Mouse (Mus musculus) heart, adult 2 months (tissue): ENCODE results near the gene Nudc. TPM values are rescaled to one million over a fixed set of nuclear protein-coding genes. Genes with fewer than 3 reads are reported as not detected.

Experiments
- DNase-seq, 2 experiments: peaks; one replicate each; pipeline ENCODE4 v3.0.0; 2021
- H3K27ac ChIP-seq: fragments of 200-600 bp; 2 replicates; pipeline ENCODE4 v1.8.1; 2022
- H3K27me3 ChIP-seq: fragments of 200-500 bp; 2 replicates; pipeline ENCODE4 v1.6.1; 2012; ENCODE audit warnings: mild to moderate bottlenecking, low read length, inconsistent platforms, mixed read lengths; ENCODE audit not compliant: control insufficient read depth, insufficient read depth
- H3K36me3 ChIP-seq: fragments of 200-500 bp; 2 replicates; pipeline ENCODE4 v1.6.1; 2012; ENCODE audit warnings: low read length, inconsistent platforms; ENCODE audit not compliant: control insufficient read depth, insufficient read depth
- H3K4me1 ChIP-seq: fragments of 200-500 bp; 2 replicates; pipeline ENCODE4 v1.6.1; 2011; ENCODE audit warnings: low read length; ENCODE audit not compliant: control insufficient read depth, insufficient read depth
- H3K4me3 ChIP-seq: fragments of 200-600 bp; 2 replicates; pipeline ENCODE4 v1.8.1; 2022
- H3K79me2 ChIP-seq: fragments of 200-500 bp; replicated peaks from 2 replicates; pipeline ENCODE4 v1.6.1; 2012; ENCODE audit warnings: mild to moderate bottlenecking, inconsistent platforms, low read length, moderate library complexity, mixed read lengths; ENCODE audit not compliant: control insufficient read depth, insufficient read depth
- H3K9ac ChIP-seq: fragments of 200-500 bp; 2 replicates; pipeline ENCODE4 v1.6.1; 2012; ENCODE audit warnings: low read depth, mild to moderate bottlenecking, control low read depth, inconsistent platforms, low read length, mixed read lengths
- CTCF ChIP-seq: fragments of 200-600 bp; IDR thresholded peaks from 2 replicates; pipeline ENCODE4 v1.8.1; 2022; ENCODE audit warnings: antibody characterized with exemption, mild to moderate bottlenecking, moderate library complexity
- EP300 ChIP-seq: fragments of 200-500 bp; IDR thresholded peaks from 2 replicates; pipeline ENCODE4 v1.6.1; 2011; ENCODE audit warnings: low read depth, low read length, control low read depth; ENCODE audit not compliant: insufficient read depth
- POLR2A ChIP-seq: fragments of 200-500 bp; IDR thresholded peaks from 2 replicates; pipeline ENCODE4 v1.6.1; 2011; ENCODE audit warnings: mild to moderate bottlenecking, low read depth, low read length, control low read depth; ENCODE audit not compliant: insufficient read depth
- WGBS: fragments of 180-500 bp; shearing (Covaris S2); methylation state at CpG from one replicate; pipeline ENCODE4 v1.1.7; 2018; 5-methylcytosine and 5-hydroxymethylcytosine counted together
- intact Hi-C: fragments of 180-260 bp; cut with DNase I; formaldehyde crosslinking; loops from one replicate; pipeline ENCODE4 v1.15.1; 2025
- polyA plus RNA-seq: library from polyadenylated mRNA; depleted of rRNA; stranded (reverse); fragments of >200 nt; gene quantifications from 2 replicates; pipeline ENCODE4 v1.2.3, GENCODE M21; 2012
- total RNA-seq, 2 experiments: library from RNA; stranded (reverse); gene quantifications; 2 replicates each; pipeline ENCODE4 v1.2.3; 2021

Gene Nudc
- total and polyA plus RNA-seq, 3 experiments, result 40.5 to 78.8 (median 70.5) TPM

- 8% methylated on average over 11 of the region's 12 CpGs for WGBS
- H3K27me3 ChIP-seq, result peaks cover 1% of the 10 kb centered on the region; the same call in 1 of the 2 replicates
Observed at GRCm38 (mm10) chr4:133493895-133494294, 51.9 kb downstream of the Nudc start.

GRCm38 (mm10) chr4:133491800-133492199, 54.0 kb downstream of the Nudc start:
- Histone ChIP-seq H3K27me3 (no peaks in the 10 kb centered on the region), H3K36me3 (no peaks in the 10 kb centered on the region), H3K27ac (peak overlapping the region; percentile 36), H3K9ac (no peak overlapping the region), H3K4me3 (no peak overlapping the region), H3K4me1 (peaks cover 14% of the 10 kb centered on the region), H3K79me2 (no peaks in the 10 kb centered on the region)
- 22% methylated on average over 10 of the region's 10 CpGs for WGBS
- intact Hi-C loops, result no loop called here
- TF ChIP-seq POLR2A, result no peak
- TF ChIP-seq EP300, result peak; percentile 49; the same call in 1 of the 2 replicates
- DNase-seq, result peak; percentile 63 to 67

More at GRCm38 (mm10) chr4:133493895-133494294, 51.9 kb downstream of the Nudc start:
- Histone ChIP-seq H3K79me2 (no peaks in the 10 kb centered on the region), H3K4me1 (peaks cover 14% of the 10 kb centered on the region), H3K4me3 (peak overlapping the region; percentile 50), H3K9ac (peak overlapping the region; percentile 53), H3K27ac (peak overlapping the region; percentile 59), H3K36me3 (no peaks in the 10 kb centered on the region)
- intact Hi-C loops, result loop anchor here (1.0 kb wide), 2 partner anchors 15 to 70 kb away; no protein-coding TSS in a partner anchor
- no peak for TF ChIP-seq POLR2A
- TF ChIP-seq EP300, result no peak
- no peak for TF ChIP-seq CTCF
- peak; percentile 42 to 56 for DNase-seq

- no peaks in the 10 kb centered on the region for H3K36me3 ChIP-seq
- no peaks in the 10 kb centered on the region for H3K79me2 ChIP-seq
- DNase-seq, result no peak
- H3K27ac ChIP-seq, result peak overlapping the region; percentile 10; the same call in 1 of the 2 replicates
- no peaks in the 10 kb centered on the region for H3K27me3 ChIP-seq
- intact Hi-C loops, result no loop called here
- WGBS, result 52% methylated on average over 4 of the region's 4 CpGs
- TF ChIP-seq POLR2A (no peak), CTCF (no peak), EP300 (no peak)
- H3K4me1 ChIP-seq, result peaks cover 14% of the 10 kb centered on the region
- no peak overlapping the region for H3K9ac ChIP-seq
- H3K4me3 ChIP-seq, result no peak overlapping the region
Observed at GRCm38 (mm10) chr4:133489489-133490245, 56.1 kb downstream of the Nudc start.

DNA sequence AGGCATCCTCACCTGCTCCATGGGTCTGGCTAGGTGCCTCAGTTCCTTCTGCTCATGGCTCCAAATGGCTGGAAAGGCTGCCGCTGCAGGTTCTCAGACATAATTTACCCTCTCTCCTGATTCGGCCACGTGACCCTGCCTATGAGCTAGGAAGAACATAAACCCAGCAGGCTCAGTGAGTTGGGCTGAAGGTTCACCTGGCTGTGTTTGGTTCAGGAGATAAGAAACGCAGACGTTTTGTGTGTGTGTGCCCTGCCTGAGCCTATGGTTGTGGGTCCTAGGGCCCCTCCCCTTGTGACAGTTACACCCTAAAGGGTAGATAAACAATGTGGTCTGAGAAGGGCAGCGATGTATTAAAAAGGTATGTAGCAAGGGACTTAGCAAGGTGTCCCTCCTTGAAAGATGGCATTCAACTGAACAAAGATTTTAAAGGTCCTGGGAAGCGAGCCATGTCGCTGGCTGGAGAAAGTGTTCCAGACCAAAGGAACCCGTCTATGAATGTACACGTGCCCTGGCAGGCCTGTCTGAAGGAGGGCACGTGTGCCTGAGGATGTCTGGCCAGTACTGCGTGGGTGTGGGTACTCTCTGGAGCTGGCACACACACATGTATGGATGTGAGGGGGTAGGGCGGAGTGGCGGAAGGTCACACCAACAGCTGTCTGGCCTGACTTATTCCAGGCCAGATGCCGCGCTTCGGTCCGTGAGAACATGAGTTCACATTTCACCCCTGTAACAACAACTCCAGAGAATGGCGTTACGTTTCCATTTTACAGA, 57.0 kb downstream of the Nudc start:
- TF ChIP-seq POLR2A (no peak), EP300 (no peak), CTCF (no peak)
- DNase-seq, result no peak
- intact Hi-C loops, result no loop called here
- Histone ChIP-seq H3K36me3 (no peaks in the 10 kb centered on the region), H3K9ac (no peak overlapping the region), H3K79me2 (no peaks in the 10 kb centered on the region), H3K4me3 (no peak overlapping the region), H3K4me1 (peaks cover 16% of the 10 kb centered on the region), H3K27me3 (no peaks in the 10 kb centered on the region), H3K27ac (no peak overlapping the region)
- 84% methylated on average over 20 of the region's 20 CpGs for WGBS

- intact Hi-C loops, result no loop called here
- Histone ChIP-seq H3K4me3 (no peak overlapping the region), H3K9ac (no peak overlapping the region), H3K4me1 (peaks cover 13% of the 10 kb centered on the region), H3K79me2 (no peaks in the 10 kb centered on the region), H3K27ac (no peak overlapping the region), H3K27me3 (no peaks in the 10 kb centered on the region), H3K36me3 (no peaks in the 10 kb centered on the region)
- TF ChIP-seq POLR2A (no peak), CTCF (no peak), EP300 (no peak)
- no peak for DNase-seq
- 95% methylated on average over 26 of the region's 26 CpGs for WGBS
Observed at GRCm38 (mm10) chr4:133486673-133487357, 59.0 kb downstream of the Nudc start.
